Mouse (Mus musculus): ENCODE results near the gene Erp27. TPM values are rescaled to one million over a fixed set of nuclear protein-coding genes. Genes with fewer than 3 reads are reported as not detected.

The Erp27 gene
- total and polyA plus RNA-seq, 3 experiments = 0.39 TPM; not detected in 2

- no peak within 1 kb of the TSS for H3K27ac ChIP-seq (ENCODE audit: control insufficient read depth, low read depth, low read length)
- H3K9ac ChIP-seq (ENCODE audit: control insufficient read depth, low read depth, low read length, poor library complexity, severe bottlenecking) = no peak within 1 kb of the TSS
- no peak within 1 kb of the TSS for H3K4me3 ChIP-seq (ENCODE audit: control insufficient read depth in 1 of 2, insufficient read depth in 1 of 2, low read depth in 2 of 2, low read length in 2 of 2)
- H3K27me3 ChIP-seq (ENCODE audit: control insufficient read depth in 1 of 2, insufficient read depth in 2 of 2, low read length in 2 of 2) = no peaks in the 10 kb centered on the region
- H3K79me2 ChIP-seq (ENCODE audit: control insufficient read depth, insufficient read depth, low read length, poor library complexity) = no peaks in the 10 kb centered on the region
- no peak for DNase-seq (ENCODE audit: low read depth, low spot score)
- peaks cover 0 to 4% of the 10 kb centered on the region in 2 experiments; a peak in 1 of 4 replicates for H3K36me3 ChIP-seq (ENCODE audit: control insufficient read depth in 1 of 2, insufficient read depth in 2 of 2, low read length in 2 of 2)
- no peaks in the 10 kb centered on the region for H3K9me3 ChIP-seq (replicated peaks; ENCODE audit: insufficient read depth, low read length)
- TF ChIP-seq CHD2 (IDR thresholded peaks at IDR 0.05; ENCODE audit: low read length) = no peak
- TF ChIP-seq NRF1 (IDR thresholded peaks at IDR 0.05; ENCODE audit: insufficient read depth, low read depth, low read length, poor library complexity, severe bottlenecking) = no peak
- TF ChIP-seq GABPA (IDR thresholded peaks at IDR 0.05; ENCODE audit: low read depth, low read length) = no peak
- no peak for TF ChIP-seq JUND (IDR thresholded peaks at IDR 0.05; ENCODE audit: low read depth, low read length)
- TF ChIP-seq HCFC1 (IDR thresholded peaks at IDR 0.05; ENCODE audit: low read depth, low read length) = no peak
- TF ChIP-seq MXI1 (IDR thresholded peaks at IDR 0.05; ENCODE audit: low read depth, low read length) = no peak
- no peak for TF ChIP-seq USF2 (IDR thresholded peaks at IDR 0.05; ENCODE audit: borderline replicate concordance in 1 of 2, insufficient read depth in 1 of 2, low read depth in 1 of 2, low read length in 2 of 2)
- no peak for TF ChIP-seq USF1 (IDR thresholded peaks at IDR 0.05; ENCODE audit: low read depth, low read length)
- no peak for TF ChIP-seq NELFE (IDR thresholded peaks at IDR 0.05; ENCODE audit: low read depth, low read length)
- TF ChIP-seq KAT2A (conservative IDR thresholded peaks at IDR 0.05; ENCODE audit: low read depth, low read length) = no peak
- no peak for TF ChIP-seq ELF1 (IDR thresholded peaks at IDR 0.05; ENCODE audit: low read depth, low read length)
- no peak for TF ChIP-seq MEF2A (IDR thresholded peaks at IDR 0.05; ENCODE audit: extremely low read depth, insufficient replicate concordance, low read depth, low read length, poor library complexity, severe bottlenecking)
- H3K4me1 ChIP-seq (ENCODE audit: control insufficient read depth in 1 of 2, insufficient read depth in 2 of 2, low read length in 2 of 2) = no peaks in the 10 kb centered on the region
Measured at GRCm38 (mm10) chr6:136923532-136923931, 1.6 kb upstream of the Erp27 start, which contains the start of gene Pde6h. Gene Pde6h, plus strand, starts transcription at chr6:136923832.

- Histone ChIP-seq H3K27me3 (ENCODE audit: control insufficient read depth in 1 of 2, insufficient read depth in 2 of 2, low read length in 2 of 2) (no peaks in the 10 kb centered on the region), H3K79me2 (ENCODE audit: control insufficient read depth, insufficient read depth, low read length, poor library complexity) (no peaks in the 10 kb centered on the region), H3K4me3 (ENCODE audit: control insufficient read depth in 1 of 2, insufficient read depth in 1 of 2, low read depth in 2 of 2, low read length in 2 of 2) (no peak overlapping the region), H3K9ac (ENCODE audit: control insufficient read depth, low read depth, low read length, poor library complexity, severe bottlenecking) (no peak overlapping the region), H3K4me1 (ENCODE audit: control insufficient read depth in 1 of 2, insufficient read depth in 2 of 2, low read length in 2 of 2) (no peaks in the 10 kb centered on the region), H3K9me3 (replicated peaks; ENCODE audit: insufficient read depth, low read length) (no peaks in the 10 kb centered on the region), H3K36me3 (ENCODE audit: control insufficient read depth in 1 of 2, insufficient read depth in 2 of 2, low read length in 2 of 2) (peaks cover 0 to 4% of the 10 kb centered on the region in 2 experiments; a peak in 1 of 4 replicates), H3K27ac (ENCODE audit: control insufficient read depth, low read depth, low read length) (no peak overlapping the region)
- TF ChIP-seq MXI1 (IDR thresholded peaks at IDR 0.05; ENCODE audit: low read depth, low read length) (no peak), POLR2A (IDR thresholded peaks at IDR 0.05; ENCODE audit: control insufficient read depth in 1 of 2, insufficient read depth in 1 of 2, low read depth in 1 of 2, low read length in 2 of 2, poor library complexity in 1 of 2) (no peak), POLR2AphosphoS2 (IDR thresholded peaks at IDR 0.05; ENCODE audit: low read length) (no peak; the same call in 1 of the 2 replicates), ELF1 (IDR thresholded peaks at IDR 0.05; ENCODE audit: low read depth, low read length) (no peak), MAX (IDR thresholded peaks at IDR 0.05; ENCODE audit: low read length) (no peak), SMC3 (IDR thresholded peaks at IDR 0.05; ENCODE audit: low read depth, low read length) (no peak), CHD2 (IDR thresholded peaks at IDR 0.05; ENCODE audit: low read length) (no peak), HCFC1 (IDR thresholded peaks at IDR 0.05; ENCODE audit: low read depth, low read length) (no peak), MAZ (IDR thresholded peaks at IDR 0.05; ENCODE audit: low read depth, low read length) (no peak), SIN3A (IDR thresholded peaks at IDR 0.05; ENCODE audit: low read length) (no peak), POLR2AphosphoS5 (IDR thresholded peaks at IDR 0.05; ENCODE audit: borderline replicate concordance, low read depth, low read length) (no peak), CTCF (IDR thresholded peaks at IDR 0.05 in 2 of 3, conservative IDR thresholded peaks at IDR 0.05 in 1 of 3; ENCODE audit: control insufficient read depth in 1 of 3, insufficient read depth in 1 of 3, low read depth in 2 of 3, low read length in 3 of 3, poor library complexity in 1 of 3, severe bottlenecking in 1 of 3) (no peak), MAFK (IDR thresholded peaks at IDR 0.05; ENCODE audit: borderline replicate concordance, low read depth, low read length) (no peak), USF2 (IDR thresholded peaks at IDR 0.05; ENCODE audit: borderline replicate concordance in 1 of 2, insufficient read depth in 1 of 2, low read depth in 1 of 2, low read length in 2 of 2) (no peak), ZMIZ1 (IDR thresholded peaks at IDR 0.05; ENCODE audit: low read depth, low read length) (no peak), BHLHE40 (IDR thresholded peaks at IDR 0.05; ENCODE audit: borderline replicate concordance, low read depth, low read length) (no peak), ZC3H11A (IDR thresholded peaks at IDR 0.05; ENCODE audit: low read depth, low read length) (no peak), GABPA (IDR thresholded peaks at IDR 0.05; ENCODE audit: low read depth, low read length) (no peak), TBP (IDR thresholded peaks at IDR 0.05; ENCODE audit: low read depth, low read length) (no peak)
- no peak for DNase-seq (ENCODE audit: low read depth, low spot score)
Measured at GRCm38 (mm10) chr6:136922871-136923270, 891 bp upstream of the Erp27 start.
